Mouse (Mus musculus): Measurements from ENCODE around the gene Wdr18. TPM values are rescaled to one million over a fixed set of nuclear protein-coding genes. Genes with fewer than 3 reads are reported as not detected.

The Wdr18 gene
- polyA plus RNA-seq, 1 experiment from 2014 or later, result 107 TPM

- H3K9ac ChIP-seq (replicated peaks; ENCODE audit: low read depth, low read length), result peak overlapping the region; percentile 85
- peaks cover under 1% of the 10 kb centered on the region for H3K36me3 ChIP-seq (ENCODE audit: control insufficient read depth, insufficient read depth, low read length)
- no peak for ATAC-seq (ENCODE audit: insufficient number of reproducible peaks, insufficient read depth, low FRiP score, low read depth)
- WGBS, result 9% methylated on average over 14 of the region's 15 CpGs
- peaks cover 14% of the 10 kb centered on the region for H3K27me3 ChIP-seq (ENCODE audit: control insufficient read depth, insufficient read depth, low read length)
- H3K4me1 ChIP-seq (ENCODE audit: control insufficient read depth, insufficient read depth, low read length), result peaks cover 21% of the 10 kb centered on the region
- peak overlapping the region; percentile 79 for H3K27ac ChIP-seq (ENCODE audit: low read length)
- H3K4me3 ChIP-seq (ENCODE audit: low read depth, low read length), result peak overlapping the region; percentile 77
- H3K9me3 ChIP-seq (ENCODE audit: control insufficient read depth, low read depth, low read length), result no peaks in the 10 kb centered on the region
- peak overlapping the region; percentile 83 for H3K4me2 ChIP-seq (replicated peaks; ENCODE audit: low read depth, low read length)
Measured at GRCm38 (mm10) chr10:79925785-79926490, 34.0 kb upstream of the Wdr18 start.

DNA sequence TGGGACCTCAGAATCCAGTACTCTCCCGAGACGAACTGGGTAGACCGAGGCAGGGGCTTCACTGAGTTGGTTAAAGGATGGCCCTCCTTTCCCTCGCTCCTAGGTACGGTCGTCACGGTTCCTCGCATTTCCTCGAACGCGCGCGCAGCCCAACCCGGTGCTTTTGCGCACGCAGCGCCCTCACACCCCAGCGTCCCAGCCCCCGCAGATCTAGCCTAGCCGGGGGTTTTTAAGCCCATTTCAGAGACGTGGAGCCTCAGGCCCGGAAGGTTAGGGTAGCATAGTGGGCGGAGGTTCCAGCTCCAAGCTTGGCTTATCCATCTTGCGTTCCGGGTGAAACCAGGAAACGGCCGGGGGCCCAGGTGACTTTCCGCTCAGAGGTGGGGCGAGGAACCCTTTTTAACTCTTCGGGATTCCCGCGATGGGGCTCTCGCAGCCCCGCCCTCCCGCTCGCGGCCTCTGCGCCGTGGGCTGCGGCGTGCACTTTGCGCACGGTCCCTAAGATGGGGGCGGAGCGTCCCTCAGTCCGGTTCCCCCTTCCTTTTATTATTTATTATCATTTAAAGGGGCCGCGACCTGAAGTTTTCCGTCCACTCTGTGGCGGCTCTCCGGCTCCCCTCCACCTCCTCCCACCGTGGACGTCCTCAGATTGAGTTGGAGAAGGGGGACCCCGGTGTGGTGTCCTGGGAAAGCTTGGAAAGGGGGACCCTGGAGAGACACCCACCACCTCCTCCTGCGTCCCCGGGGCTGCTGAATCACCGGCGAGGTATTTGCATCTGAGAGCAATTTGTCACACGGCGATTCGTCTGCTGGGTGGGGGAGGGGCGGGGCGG lies 33.2 kb upstream of the Wdr18 start, which contains the start of gene Arid3a:
Gene Arid3a (plus strand): TSS at position 553 of the 833 bp plus-strand sequence.
- WGBS, result under 1% methylated on average over 63 of the region's 63 CpGs
- H3K36me3 ChIP-seq (ENCODE audit: control insufficient read depth, insufficient read depth, low read length), result peaks cover 9% of the 10 kb centered on the region
- ATAC-seq (ENCODE audit: insufficient number of reproducible peaks, insufficient read depth, low FRiP score, low read depth), result peak; percentile 77

GRCm38 (mm10) chr10:79927324-79928029 lies 32.5 kb upstream of the Wdr18 start:
- under 1% methylated on average over 54 of the region's 54 CpGs for WGBS
- peak; percentile 24; the same call in 1 of the 2 replicates for ATAC-seq (ENCODE audit: insufficient number of reproducible peaks, insufficient read depth, low FRiP score, low read depth)

More for the DNA sequence above, 33.2 kb upstream of the Wdr18 start, which contains the start of gene Arid3a:
- peak within 1 kb of the TSS; percentile 83 for H3K4me2 ChIP-seq (replicated peaks; ENCODE audit: low read depth, low read length)
- H3K27ac ChIP-seq (ENCODE audit: low read length), result peak within 1 kb of the TSS; percentile 96
- H3K4me1 ChIP-seq (ENCODE audit: control insufficient read depth, insufficient read depth, low read length), result peaks cover 22% of the 10 kb centered on the region
- peak within 1 kb of the TSS; percentile 85 for H3K9ac ChIP-seq (replicated peaks; ENCODE audit: low read depth, low read length)
- H3K4me3 ChIP-seq (ENCODE audit: low read depth, low read length), result peak within 1 kb of the TSS; percentile 77
- H3K27me3 ChIP-seq (ENCODE audit: control insufficient read depth, insufficient read depth, low read length), result peaks cover 8% of the 10 kb centered on the region; the same call in 1 of the 2 replicates
- H3K9me3 ChIP-seq (ENCODE audit: control insufficient read depth, low read depth, low read length), result no peaks in the 10 kb centered on the region

DNA sequence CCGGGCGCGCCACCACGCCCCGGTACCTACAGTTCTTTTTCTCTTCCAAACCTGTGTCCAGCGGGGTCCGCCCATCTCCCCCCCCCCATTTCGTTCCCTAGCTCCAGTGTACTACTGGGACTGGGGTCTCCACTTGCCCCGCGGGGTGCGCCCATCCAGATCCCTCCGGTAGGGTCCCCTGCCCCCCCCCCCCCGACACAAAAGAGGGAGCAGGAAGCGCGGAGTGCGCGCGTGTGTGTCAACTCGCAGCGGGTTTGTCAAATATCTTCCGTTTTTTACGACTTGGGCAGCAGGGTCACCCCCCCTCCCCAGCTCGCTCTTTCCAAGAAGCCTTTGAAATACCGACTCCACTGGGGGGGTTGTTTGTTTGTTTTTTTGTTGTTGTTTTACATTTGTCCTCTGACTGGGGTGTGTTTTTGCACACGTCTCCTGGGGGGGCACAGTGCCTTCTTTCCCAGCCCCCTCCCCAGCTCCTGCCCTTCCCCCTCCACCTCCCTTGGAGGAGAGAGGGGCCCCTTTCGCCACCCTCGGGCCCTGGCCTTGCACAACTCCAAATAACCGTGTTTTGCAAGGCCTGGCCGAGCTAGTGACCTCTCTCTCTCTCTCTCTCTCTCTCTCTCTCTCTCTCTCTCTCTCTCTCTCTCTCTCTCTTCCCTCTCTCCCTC lies 31.8 kb upstream of the Wdr18 start:
- peak overlapping the region; percentile 96 for H3K27ac ChIP-seq (ENCODE audit: low read length)
- H3K9ac ChIP-seq (replicated peaks; ENCODE audit: low read depth, low read length), result peak overlapping the region; percentile 85
- H3K27me3 ChIP-seq (ENCODE audit: control insufficient read depth, insufficient read depth, low read length), result peaks cover 1% of the 10 kb centered on the region; the same call in 1 of the 2 replicates
- peaks cover 37% of the 10 kb centered on the region for H3K4me1 ChIP-seq (ENCODE audit: control insufficient read depth, insufficient read depth, low read length)
- H3K9me3 ChIP-seq (ENCODE audit: control insufficient read depth, low read depth, low read length), result no peaks in the 10 kb centered on the region
- H3K4me2 ChIP-seq (replicated peaks; ENCODE audit: low read depth, low read length), result peak overlapping the region; percentile 83
- peaks cover 18% of the 10 kb centered on the region for H3K36me3 ChIP-seq (ENCODE audit: control insufficient read depth, insufficient read depth, low read length)
- under 1% methylated on average over 28 of the region's 29 CpGs for WGBS
- ATAC-seq (ENCODE audit: insufficient number of reproducible peaks, insufficient read depth, low FRiP score, low read depth), result no peak
- peak overlapping the region; percentile 77 for H3K4me3 ChIP-seq (ENCODE audit: low read depth, low read length)

More at GRCm38 (mm10) chr10:79927324-79928029, 32.5 kb upstream of the Wdr18 start:
- peaks cover 7% of the 10 kb centered on the region; the same call in 1 of the 2 replicates for H3K27me3 ChIP-seq (ENCODE audit: control insufficient read depth, insufficient read depth, low read length)
- peaks cover 30% of the 10 kb centered on the region for H3K4me1 ChIP-seq (ENCODE audit: control insufficient read depth, insufficient read depth, low read length)
- H3K4me2 ChIP-seq (replicated peaks; ENCODE audit: low read depth, low read length), result peak overlapping the region; percentile 83
- H3K4me3 ChIP-seq (ENCODE audit: low read depth, low read length), result peak overlapping the region; percentile 77
- H3K9me3 ChIP-seq (ENCODE audit: control insufficient read depth, low read depth, low read length), result no peaks in the 10 kb centered on the region
- peak overlapping the region; percentile 85 for H3K9ac ChIP-seq (replicated peaks; ENCODE audit: low read depth, low read length)
- peak overlapping the region; percentile 96 for H3K27ac ChIP-seq (ENCODE audit: low read length)
- peaks cover 13% of the 10 kb centered on the region for H3K36me3 ChIP-seq (ENCODE audit: control insufficient read depth, insufficient read depth, low read length)

- Histone ChIP-seq H3K4me1 (ENCODE audit: control insufficient read depth, insufficient read depth, low read length) (peaks cover 46% of the 10 kb centered on the region), H3K9ac (replicated peaks; ENCODE audit: low read depth, low read length) (no peak overlapping the region; the same call in 1 of the 2 replicates), H3K4me3 (ENCODE audit: low read depth, low read length) (peak overlapping the region; percentile 77), H3K27me3 (ENCODE audit: control insufficient read depth, insufficient read depth, low read length) (no peaks in the 10 kb centered on the region), H3K27ac (ENCODE audit: low read length) (peak overlapping the region; percentile 48; the same call in 1 of the 2 replicates), H3K4me2 (replicated peaks; ENCODE audit: low read depth, low read length) (peak overlapping the region; percentile 83), H3K9me3 (ENCODE audit: control insufficient read depth, low read depth, low read length) (no peaks in the 10 kb centered on the region), H3K36me3 (ENCODE audit: control insufficient read depth, insufficient read depth, low read length) (peaks cover 22% of the 10 kb centered on the region)
- ATAC-seq (ENCODE audit: insufficient number of reproducible peaks, insufficient read depth, low FRiP score, low read depth), result no peak
- WGBS, result 17% methylated on average over 9 of the region's 9 CpGs
Measured at GRCm38 (mm10) chr10:79928907-79929701, 30.8 kb upstream of the Wdr18 start.

DNA sequence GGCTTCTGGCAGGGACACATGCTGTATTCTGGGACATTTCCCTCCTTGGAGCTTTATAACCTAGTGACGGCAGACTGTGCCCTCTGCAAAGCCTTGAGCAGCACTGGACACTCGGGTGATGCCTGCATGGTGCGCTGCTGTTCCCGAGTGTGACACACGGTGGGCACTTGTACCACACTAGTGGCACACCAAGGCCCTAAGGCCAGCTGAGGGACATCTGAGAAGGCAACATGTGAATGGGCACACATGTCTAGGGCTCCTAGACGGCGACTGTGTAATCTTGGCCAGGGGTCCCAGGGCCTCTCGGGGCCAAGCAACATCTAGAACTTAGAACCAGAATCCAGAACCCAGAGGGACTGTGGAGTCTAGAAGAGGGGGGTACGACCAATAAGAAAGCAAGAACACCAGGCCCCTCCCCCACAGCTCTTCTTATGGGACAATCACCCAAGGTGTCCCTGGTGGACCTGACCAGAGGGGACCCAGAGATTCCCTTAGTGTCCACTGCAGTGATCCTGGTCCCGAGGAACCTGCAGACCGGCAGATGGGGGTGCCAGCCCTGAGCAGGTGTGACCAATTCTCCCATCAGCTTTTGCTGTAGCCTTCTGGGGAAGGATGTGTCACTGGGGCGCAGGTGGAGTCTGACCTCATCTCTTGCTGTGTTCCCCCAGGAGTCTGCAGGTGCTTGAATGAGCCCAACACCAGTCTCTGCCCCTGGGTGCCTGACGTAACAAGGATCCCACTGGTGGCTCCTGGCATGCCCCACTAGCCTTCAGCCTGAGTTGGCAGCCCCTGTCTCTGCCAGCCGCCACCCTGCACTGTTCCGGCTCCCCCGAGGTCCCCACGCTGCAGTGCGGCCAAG lies 29.8 kb upstream of the Wdr18 start:
- 87% methylated on average over 18 of the region's 18 CpGs for WGBS
- Histone ChIP-seq H3K9me3 (ENCODE audit: control insufficient read depth, low read depth, low read length) (no peaks in the 10 kb centered on the region), H3K4me2 (replicated peaks; ENCODE audit: low read depth, low read length) (no peak overlapping the region), H3K9ac (replicated peaks; ENCODE audit: low read depth, low read length) (no peak overlapping the region), H3K4me1 (ENCODE audit: control insufficient read depth, insufficient read depth, low read length) (peaks cover 54% of the 10 kb centered on the region), H3K27me3 (ENCODE audit: control insufficient read depth, insufficient read depth, low read length) (no peaks in the 10 kb centered on the region), H3K27ac (ENCODE audit: low read length) (no peak overlapping the region), H3K4me3 (ENCODE audit: low read depth, low read length) (no peak overlapping the region), H3K36me3 (ENCODE audit: control insufficient read depth, insufficient read depth, low read length) (peaks cover 22% of the 10 kb centered on the region)
- ATAC-seq (ENCODE audit: insufficient number of reproducible peaks, insufficient read depth, low FRiP score, low read depth), result no peak

DNA sequence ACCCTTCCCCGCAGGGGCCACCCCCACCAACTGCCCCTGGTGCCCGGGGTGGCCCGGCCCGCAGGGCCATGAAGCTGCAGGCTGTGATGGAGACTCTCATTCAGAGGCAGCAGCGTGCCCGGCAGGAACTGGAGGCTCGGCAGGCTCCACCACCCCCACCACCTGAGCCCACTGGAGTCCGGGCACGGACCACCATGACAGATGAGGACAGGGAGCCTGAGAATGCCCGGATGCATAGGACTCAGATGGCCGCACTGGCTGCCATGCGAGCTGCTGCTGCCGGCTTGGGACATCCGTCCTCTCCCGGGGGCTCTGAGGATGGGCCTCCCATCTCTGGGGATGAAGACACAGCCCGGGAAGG lies 29.1 kb upstream of the Wdr18 start:
- peaks cover 22% of the 10 kb centered on the region for H3K36me3 ChIP-seq (ENCODE audit: control insufficient read depth, insufficient read depth, low read length)
- no peak overlapping the region for H3K9ac ChIP-seq (replicated peaks; ENCODE audit: low read depth, low read length)
- peaks cover 50% of the 10 kb centered on the region for H3K4me1 ChIP-seq (ENCODE audit: control insufficient read depth, insufficient read depth, low read length)
- H3K27me3 ChIP-seq (ENCODE audit: control insufficient read depth, insufficient read depth, low read length), result no peaks in the 10 kb centered on the region
- no peak overlapping the region for H3K27ac ChIP-seq (ENCODE audit: low read length)
- WGBS, result 92% methylated on average over 16 of the region's 16 CpGs
- no peaks in the 10 kb centered on the region for H3K9me3 ChIP-seq (ENCODE audit: control insufficient read depth, low read depth, low read length)
- no peak overlapping the region for H3K4me2 ChIP-seq (replicated peaks; ENCODE audit: low read depth, low read length)
- ATAC-seq (ENCODE audit: insufficient number of reproducible peaks, insufficient read depth, low FRiP score, low read depth), result no peak
- H3K4me3 ChIP-seq (ENCODE audit: low read depth, low read length), result no peak overlapping the region
